8 mouse cellular contexts compared by ENCODE assay signal in the genomic region with DNA sequence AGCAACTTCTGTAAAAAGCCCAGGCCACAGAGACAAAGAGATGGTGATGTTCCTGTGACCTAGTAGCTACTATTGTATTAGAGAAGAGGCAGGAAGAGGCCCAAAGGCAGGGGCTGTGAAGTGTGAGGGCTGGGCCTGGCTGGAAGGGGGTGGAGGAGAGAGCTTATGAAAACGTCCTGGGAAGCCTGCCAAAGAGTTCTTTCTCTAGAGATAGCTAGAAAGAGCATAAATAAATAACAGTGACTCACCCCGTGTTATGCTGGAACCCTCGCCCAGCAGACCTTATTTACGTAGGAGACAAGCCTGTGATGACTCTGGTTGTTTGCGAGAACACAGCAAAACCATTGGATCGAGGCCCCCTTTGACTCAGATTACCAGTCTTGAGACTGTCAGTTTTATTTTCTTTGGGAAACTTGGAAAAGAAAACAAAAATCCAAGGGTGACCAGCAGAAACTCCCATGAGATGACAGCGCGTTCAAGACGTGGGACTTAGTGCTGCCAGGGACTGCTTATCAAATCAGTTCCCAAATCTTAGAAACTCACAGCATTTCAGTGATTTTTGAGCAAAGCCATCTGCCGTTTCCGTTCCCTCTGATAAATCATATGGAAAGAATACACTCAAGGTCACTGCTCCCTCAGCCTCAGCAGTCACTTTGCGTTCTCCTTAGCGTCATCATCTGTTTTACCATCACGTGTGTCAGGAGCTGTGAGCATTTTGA. TPM values are rescaled to one million over a fixed set of nuclear protein-coding genes. Genes with fewer than 3 reads are reported as not detected.
A peak's percentile ranks its signal among the peaks of the same experiment; 100 is the strongest.
DNase-seq lines count a peak whose midpoint lies in the region; ATAC-seq and TF ChIP-seq lines count a peak whose summit lies in the region.

No protein-coding gene starts in this region.

- ATAC-seq in hindbrain, postnatal 0 days: peak; percentile 67
- peak; percentile 93 for ATAC-seq in embryonic facial prominence, embryonic 14.5 days (ENCODE audit: low read depth)
- ATAC-seq in heart, embryonic 14.5 days (ENCODE audit: insufficient number of reproducible peaks, insufficient read depth, low FRiP score, low read depth): peak; percentile 95
- ATAC-seq in lung, embryonic 16.5 days (ENCODE audit: low read depth): peak; percentile 97
- peak; percentile 87 for ATAC-seq in stomach, embryonic 15.5 days (ENCODE audit: insufficient read depth, low FRiP score, low read depth)

- TF ChIP-seq CTCF in hindbrain, postnatal 0 days (IDR thresholded peaks at IDR 0.05; ENCODE audit: low read depth): no peak
- TF ChIP-seq CTCF in layer of hippocampus, adult 2 months (conservative IDR thresholded peaks at IDR 0.05): no peak
- TF ChIP-seq CTCF in thymus, adult 2 months (IDR thresholded peaks at IDR 0.05; ENCODE audit: borderline replicate concordance, control insufficient read depth, extremely low read depth, insufficient read depth, low read length, poor library complexity): no peak

- no peaks in the 10 kb centered on the region for H3K27me3 ChIP-seq in hindbrain, postnatal 0 days (ENCODE audit: insufficient read depth, low read length)
- H3K27me3 ChIP-seq in hindbrain, embryonic 10.5 days (ENCODE audit: insufficient read depth, poor library complexity, severe bottlenecking): no peaks in the 10 kb centered on the region
- no peaks in the 10 kb centered on the region for H3K27me3 ChIP-seq in embryonic facial prominence, embryonic 14.5 days (replicated peaks; ENCODE audit: control insufficient read depth, insufficient read depth, low read length)
- H3K27me3 ChIP-seq in heart, embryonic 14.5 days (ENCODE audit: control insufficient read depth, insufficient read depth, low read length): no peaks in the 10 kb centered on the region
- H3K27me3 ChIP-seq in lung, embryonic 16.5 days (ENCODE audit: control insufficient read depth, insufficient read depth, low read depth, low read length): no peaks in the 10 kb centered on the region
- no peaks in the 10 kb centered on the region for H3K27me3 ChIP-seq in stomach, embryonic 15.5 days (replicated peaks)
- H3K27me3 ChIP-seq in thymus, adult 2 months (ENCODE audit: control insufficient read depth, insufficient read depth, low read length): no peaks in the 10 kb centered on the region

- H3K4me1 ChIP-seq in hindbrain, postnatal 0 days (ENCODE audit: insufficient read depth, low read length): no peaks in the 10 kb centered on the region
- H3K4me1 ChIP-seq in hindbrain, embryonic 10.5 days (replicated peaks): 0 out of 2 replicates have a peak, but pooled peaks cover 7% of the 10 kb centered on the region
- peaks cover 11% of the 10 kb centered on the region for H3K4me1 ChIP-seq in embryonic facial prominence, embryonic 14.5 days (ENCODE audit: control insufficient read depth, insufficient read depth, low read length)
- H3K4me1 ChIP-seq in heart, embryonic 14.5 days (ENCODE audit: control insufficient read depth in 2 of 2, insufficient read depth in 2 of 2, low read length in 2 of 2): peaks cover 13 to 21% of the 10 kb centered on the region in 2 experiments
- peaks cover 8% of the 10 kb centered on the region for H3K4me1 ChIP-seq in lung, embryonic 16.5 days (replicated peaks; ENCODE audit: control insufficient read depth, insufficient read depth, low read length)
- peaks cover 7% of the 10 kb centered on the region; the same call in 1 of the 2 replicates for H3K4me1 ChIP-seq in stomach, embryonic 15.5 days
- no peaks in the 10 kb centered on the region for H3K4me1 ChIP-seq in thymus, adult 2 months (replicated peaks; ENCODE audit: control insufficient read depth, insufficient read depth, low read length)

- WGBS in hindbrain, postnatal 0 days: 42% methylated on average over 14 of the region's 14 CpGs
- 66% methylated on average over 14 of the region's 14 CpGs for WGBS in hindbrain, embryonic 10.5 days
- 32% methylated on average over 14 of the region's 14 CpGs for WGBS in embryonic facial prominence, embryonic 14.5 days
- 20% methylated on average over 14 of the region's 14 CpGs for WGBS in heart, embryonic 14.5 days
- WGBS in lung, embryonic 16.5 days: 27% methylated on average over 14 of the region's 14 CpGs
- 23% methylated on average over 14 of the region's 14 CpGs for WGBS in stomach, embryonic 15.5 days
- 76% methylated on average over 14 of the region's 14 CpGs for WGBS in thymus, adult 2 months

- H3K4me2 ChIP-seq in hindbrain, postnatal 0 days (ENCODE audit: low read depth, low read length): no peak overlapping the region
- H3K4me2 ChIP-seq in embryonic facial prominence, embryonic 14.5 days (ENCODE audit: low read depth, low read length): peak overlapping the region; percentile 14; the same call in 1 of the 2 replicates
- peak overlapping the region; percentile 49 for H3K4me2 ChIP-seq in heart, embryonic 14.5 days (ENCODE audit: low read length)
- no peak overlapping the region for H3K4me2 ChIP-seq in lung, embryonic 16.5 days (ENCODE audit: low read depth, low read length)
- 0 out of 2 replicates have a peak overlapping the region, but pooled peaks have one; percentile 15 for H3K4me2 ChIP-seq in stomach, embryonic 15.5 days

- no peak for TF ChIP-seq POLR2A in thymus, adult 2 months (IDR thresholded peaks at IDR 0.05; ENCODE audit: control insufficient read depth, extremely low read depth, insufficient read depth, low read length, poor library complexity)

- H3K36me3 ChIP-seq in hindbrain, postnatal 0 days (ENCODE audit: insufficient read depth, low read length): no peaks in the 10 kb centered on the region
- H3K36me3 ChIP-seq in hindbrain, embryonic 10.5 days: no peaks in the 10 kb centered on the region
- H3K36me3 ChIP-seq in embryonic facial prominence, embryonic 14.5 days (ENCODE audit: control insufficient read depth, insufficient read depth, low read length): no peaks in the 10 kb centered on the region
- H3K36me3 ChIP-seq in heart, embryonic 14.5 days (ENCODE audit: control insufficient read depth, insufficient read depth, low read length): no peaks in the 10 kb centered on the region
- no peaks in the 10 kb centered on the region for H3K36me3 ChIP-seq in lung, embryonic 16.5 days (ENCODE audit: control insufficient read depth, insufficient read depth, low read length)
- H3K36me3 ChIP-seq in stomach, embryonic 15.5 days: no peaks in the 10 kb centered on the region
- no peaks in the 10 kb centered on the region for H3K36me3 ChIP-seq in thymus, adult 2 months (ENCODE audit: control insufficient read depth, insufficient read depth, low read length)

- H3K4me3 ChIP-seq in hindbrain, postnatal 0 days (ENCODE audit: low read length): no peak overlapping the region
- H3K4me3 ChIP-seq in hindbrain, embryonic 10.5 days: no peak overlapping the region
- no peak overlapping the region for H3K4me3 ChIP-seq in embryonic facial prominence, embryonic 14.5 days (ENCODE audit: low read depth, low read length)
- H3K4me3 ChIP-seq in heart, embryonic 14.5 days (ENCODE audit: control insufficient read depth in 1 of 2, insufficient read depth in 1 of 2, low read depth in 1 of 2, low read length in 2 of 2): no peak overlapping the region
- no peak overlapping the region for H3K4me3 ChIP-seq in layer of hippocampus, adult 2 months
- no peak overlapping the region for H3K4me3 ChIP-seq in lung, embryonic 16.5 days (ENCODE audit: low read length)
- no peak overlapping the region for H3K4me3 ChIP-seq in stomach, embryonic 15.5 days (replicated peaks)
- H3K4me3 ChIP-seq in thymus, adult 2 months (ENCODE audit: control insufficient read depth, insufficient read depth, low read length): no peak overlapping the region

- no peaks in the 10 kb centered on the region for H3K9me3 ChIP-seq in hindbrain, postnatal 0 days (ENCODE audit: low read length)
- H3K9me3 ChIP-seq in hindbrain, embryonic 10.5 days: no peaks in the 10 kb centered on the region
- no peaks in the 10 kb centered on the region for H3K9me3 ChIP-seq in embryonic facial prominence, embryonic 14.5 days (ENCODE audit: control insufficient read depth, low read length)
- H3K9me3 ChIP-seq in heart, embryonic 14.5 days (ENCODE audit: control insufficient read depth, low read length): no peaks in the 10 kb centered on the region
- H3K9me3 ChIP-seq in lung, embryonic 16.5 days (ENCODE audit: control insufficient read depth, low read length): no peaks in the 10 kb centered on the region
- H3K9me3 ChIP-seq in stomach, embryonic 15.5 days: no peaks in the 10 kb centered on the region

- no peak overlapping the region for H3K9ac ChIP-seq in hindbrain, postnatal 0 days (replicated peaks; ENCODE audit: low read length)
- no peak overlapping the region for H3K9ac ChIP-seq in embryonic facial prominence, embryonic 14.5 days (ENCODE audit: low read depth, low read length)
- 0 out of 2 replicates have a peak overlapping the region, but pooled peaks have one; percentile 5 for H3K9ac ChIP-seq in heart, embryonic 14.5 days (ENCODE audit: low read length)
- no peak overlapping the region for H3K9ac ChIP-seq in lung, embryonic 16.5 days (ENCODE audit: low read length)
- no peak overlapping the region for H3K9ac ChIP-seq in stomach, embryonic 15.5 days

- H3K27ac ChIP-seq in hindbrain, postnatal 0 days: 0 out of 2 replicates have a peak overlapping the region, but pooled peaks have one; percentile 32
- H3K27ac ChIP-seq in hindbrain, embryonic 10.5 days: no peak overlapping the region
- H3K27ac ChIP-seq in embryonic facial prominence, embryonic 14.5 days (replicated peaks; ENCODE audit: low read depth, low read length): peak overlapping the region; percentile 59
- peak overlapping the region; percentile 86 to 88 for H3K27ac ChIP-seq in heart, embryonic 14.5 days (replicated peaks in 1 of 2; ENCODE audit: control insufficient read depth in 1 of 2, insufficient read depth in 1 of 2, low read depth in 2 of 2, low read length in 2 of 2)
- no peak overlapping the region; the same call in 1 of the 2 replicates for H3K27ac ChIP-seq in layer of hippocampus, adult 2 months
- H3K27ac ChIP-seq in lung, embryonic 16.5 days (ENCODE audit: low read length): peak overlapping the region; percentile 91
- H3K27ac ChIP-seq in stomach, embryonic 15.5 days: peak overlapping the region; percentile 80
- H3K27ac ChIP-seq in thymus, adult 2 months (ENCODE audit: control insufficient read depth, insufficient read depth, low read length): no peak overlapping the region

- DNase-seq in hindbrain, postnatal 0 days (ENCODE audit: low spot score): peak; percentile 81
- DNase-seq in hindbrain, embryonic 10.5 days (ENCODE audit: low spot score): no peak
- DNase-seq in embryonic facial prominence, embryonic 14.5 days (ENCODE audit: low spot score): peak; percentile 96
- DNase-seq in layer of hippocampus, adult 2 months (ENCODE audit: low spot score in 2 of 2): peak; percentile 27 to 51
- DNase-seq in thymus, adult 2 months: no peak

RNA-seq across cellular contexts. Expression of a gene that starts 46.7 kb away (rescaled TPM):
- 20.7 and 38.0 TPM in 2 replicates for total RNA-seq in hindbrain, postnatal 0 days (2014; rRNA removed)
- 9.8 and 10.3 TPM in 2 replicates for polyA plus RNA-seq in hindbrain, postnatal 0 days (2015; fragmentation: Nextera tagmentation; extraction: Ambion mirVana)
- polyA plus RNA-seq in hindbrain, embryonic 10.5 days (2016; fragmentation: Nextera tagmentation; extraction: Ambion mirVana): 15.8 and 16.3 TPM in 2 replicates
- polyA plus RNA-seq in embryonic facial prominence, embryonic 14.5 days (2014; fragmentation: Nextera tagmentation; extraction: Ambion mirVana): 39.3 and 44.7 TPM in 2 replicates
- polyA plus RNA-seq in heart, embryonic 14.5 days (2014; fragmentation: Nextera tagmentation; extraction: Ambion mirVana): 44.9 and 46.1 TPM in 2 replicates
- 10 to 100 TPM; 19.7 to 27.8 TPM for total RNA-seq in layer of hippocampus, adult 2 months (2021)
- polyA plus RNA-seq in lung, embryonic 16.5 days (2015; fragmentation: Nextera tagmentation; extraction: Ambion mirVana): 77.6 and 82.1 TPM in 2 replicates
- polyA plus RNA-seq in stomach, embryonic 15.5 days (2015; fragmentation: Nextera tagmentation; extraction: Ambion mirVana): 37.6 and 45.9 TPM in 2 replicates
- 2.9 and 3.8 TPM in 2 replicates for polyA plus RNA-seq in thymus, adult 2 months (2012; rRNA removed)

Comparison
In these comparisons a context has a peak if more than half of its experiments do, and no peak if none do; other contexts are left out.
1. DNase-seq: peak in hindbrain, postnatal 0 days (single experiment), embryonic facial prominence, embryonic 14.5 days (single experiment) and layer of hippocampus, adult 2 months (2 of 2); none in hindbrain, embryonic 10.5 days (single experiment) and thymus, adult 2 months (single experiment).
2. H3K27ac ChIP-seq: peak in hindbrain, postnatal 0 days (single experiment), embryonic facial prominence, embryonic 14.5 days (single experiment), heart, embryonic 14.5 days (2 of 2), lung, embryonic 16.5 days (single experiment) and stomach, embryonic 15.5 days (single experiment); none in hindbrain, embryonic 10.5 days (single experiment), layer of hippocampus, adult 2 months (single experiment) and thymus, adult 2 months (single experiment).
3. H3K4me2 ChIP-seq: peak in embryonic facial prominence, embryonic 14.5 days (single experiment), heart, embryonic 14.5 days (single experiment) and stomach, embryonic 15.5 days (single experiment); none in hindbrain, postnatal 0 days (single experiment) and lung, embryonic 16.5 days (single experiment).
4. Peak in every context shown above with its lines, with median percentiles within 50 percentile points of each other: ATAC-seq.